Mouse (Mus musculus): Measurements from ENCODE around the gene Gpam. TPM values are rescaled to one million over a fixed set of nuclear protein-coding genes. Genes with fewer than 3 reads are reported as not detected.

The Gpam gene
- polyA plus RNA-seq, 1 experiment, result 46.9 TPM

- peak; percentile 57 to 69 for DNase-seq (ENCODE audit: extremely low spot score in 1 of 2, low spot score in 1 of 2)
Observed at GRCm38 (mm10) chr19:55069054-55069453, 58.0 kb downstream of the Gpam start.

GRCm38 (mm10) chr19:55063272-55063671, 63.8 kb downstream of the Gpam start:
- no peak for DNase-seq (ENCODE audit: extremely low spot score in 1 of 2, low spot score in 1 of 2)

- no peak for DNase-seq (ENCODE audit: extremely low spot score in 1 of 2, low spot score in 1 of 2)
Observed at GRCm38 (mm10) chr19:55062501-55062900, 64.5 kb downstream of the Gpam start.

- peak in 1 of 2 experiments; percentile 85 for DNase-seq (ENCODE audit: extremely low spot score in 1 of 2, low spot score in 1 of 2)
Observed at GRCm38 (mm10) chr19:55061951-55062350, 65.1 kb downstream of the Gpam start.

- DNase-seq (ENCODE audit: extremely low spot score in 1 of 2, low spot score in 1 of 2), result no peak
Observed at GRCm38 (mm10) chr19:55061447-55061901, 65.6 kb downstream of the Gpam start.

- DNase-seq (ENCODE audit: extremely low spot score in 1 of 2, low spot score in 1 of 2), result peak; percentile 43 to 90
Observed at GRCm38 (mm10) chr19:55060964-55061363, 66.1 kb downstream of the Gpam start.

- no peak for DNase-seq (ENCODE audit: extremely low spot score in 1 of 2, low spot score in 1 of 2)
Observed at GRCm38 (mm10) chr19:55057483-55057882, 69.6 kb downstream of the Gpam start.

- no peak for DNase-seq (ENCODE audit: extremely low spot score in 1 of 2, low spot score in 1 of 2)
Observed at GRCm38 (mm10) chr19:55055634-55056269, 71.3 kb downstream of the Gpam start.

- DNase-seq (ENCODE audit: extremely low spot score in 1 of 2, low spot score in 1 of 2), result peak; percentile 23 to 49
Observed at GRCm38 (mm10) chr19:55053163-55053562, 73.9 kb downstream of the Gpam start.

GRCm38 (mm10) chr19:55037406-55037805, 89.6 kb downstream of the Gpam start:
- DNase-seq (ENCODE audit: extremely low spot score in 1 of 2, low spot score in 1 of 2), result no peak

- no peak for DNase-seq (ENCODE audit: extremely low spot score in 1 of 2, low spot score in 1 of 2)
Observed at GRCm38 (mm10) chr19:55018872-55019271, 108.2 kb downstream of the Gpam start.

Other genes with a start within 250 kb of the Gpam start
- 0.11 and 0.18 TPM in 2 replicates for gene Tectb, start 53.5 kb upstream of the Gpam start, polyA plus RNA-seq (2012; rRNA removed)
- gene Gucy2g, start 114.0 kb upstream of the Gpam start, polyA plus RNA-seq (2012; rRNA removed), result 3.8 and 4.6 TPM in 2 replicates
- gene Acsl5, start 124.7 kb upstream of the Gpam start, polyA plus RNA-seq (2012; rRNA removed), result 24.2 and 25.8 TPM in 2 replicates
- 25.3 and 29.0 TPM in 2 replicates for gene Zdhhc6, start 188.8 kb upstream of the Gpam start, polyA plus RNA-seq (2012; rRNA removed)
- 36.2 and 37.9 TPM in 2 replicates for gene Vti1a, start 189.1 kb upstream of the Gpam start, polyA plus RNA-seq (2012; rRNA removed)

All from frontal cortex, adult 2 months (tissue).